Mouse (Mus musculus): ENCODE measurements around the gene Lrp2.

GRCm38 (mm10) chr2:69536018-69536417 lies 49.8 kb downstream of the Lrp2 start:
- TF ChIP-seq CTCF (IDR thresholded peaks at IDR 0.05; ENCODE audit: low read depth) (no peak), EP300 (optimal IDR thresholded peaks at IDR 0.05) (no peak)

Measured in stomach, postnatal 0 days (tissue).